8 mouse cellular contexts compared by ENCODE assay signal in the genomic region with DNA sequence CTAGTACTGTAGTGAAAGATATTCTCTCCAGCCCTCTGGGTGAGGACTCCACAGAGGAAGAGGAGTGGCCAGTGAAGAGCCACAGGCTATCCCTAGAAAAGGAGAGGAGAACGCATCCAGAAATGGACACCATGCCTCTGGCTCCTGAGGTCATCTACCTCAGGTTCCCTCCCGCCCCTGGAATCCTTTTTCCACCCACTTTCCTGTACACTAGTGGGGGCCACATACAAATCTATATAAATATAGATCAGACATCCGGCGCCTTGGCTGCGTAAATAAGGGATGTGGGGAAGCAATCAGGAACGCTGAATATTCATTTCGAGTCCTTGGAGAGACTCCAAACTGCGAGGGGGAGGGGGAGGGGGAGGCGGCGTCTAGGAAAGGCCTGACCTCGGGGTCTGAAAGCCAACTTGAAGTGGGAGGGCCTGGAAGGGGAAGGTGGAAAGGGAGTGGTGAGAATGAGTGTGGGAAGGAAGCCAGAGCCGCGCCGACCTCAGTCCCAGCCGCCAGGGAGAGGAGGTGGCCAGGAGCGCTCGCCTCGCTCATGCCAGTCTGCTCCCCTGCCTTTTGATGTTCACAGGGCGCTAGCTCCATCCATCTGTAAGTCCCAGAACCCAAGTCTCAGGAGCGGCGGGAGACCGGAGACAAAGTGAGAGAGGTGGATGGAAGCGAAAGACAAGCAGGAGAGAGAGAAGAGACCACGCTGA. TPM values are rescaled to one million over a fixed set of nuclear protein-coding genes. Genes with fewer than 3 reads are reported as not detected.
DNase-seq lines count a peak whose midpoint lies in the region; ATAC-seq and TF ChIP-seq lines count a peak whose summit lies in the region.

Lama4 (plus strand) TSS at position 441 of the 707 bp plus-strand sequence.

- no peak within 1 kb of the TSS for H3K27ac ChIP-seq in ES-Bruce4 (ENCODE audit: insufficient read depth, low read length)

- TF ChIP-seq EP300 in ES-Bruce4 (IDR thresholded peaks at IDR 0.05; ENCODE audit: insufficient read depth, low read depth, low read length) = no peak

- H3K27me3 ChIP-seq in ES-Bruce4 (ENCODE audit: control insufficient read depth, insufficient read depth, low read length, poor library complexity, severe bottlenecking) = no peaks in the 10 kb centered on the region

- peak; percentile 28 to 51 for DNase-seq in adrenal gland, postnatal 4 days (ENCODE audit: low spot score in 2 of 2)
- peak; percentile 9 to 14 for DNase-seq in frontal cortex, postnatal 25 days (ENCODE audit: low spot score in 2 of 2)
- DNase-seq in layer of hippocampus, postnatal 25 days (ENCODE audit: extremely low spot score in 1 of 2, low spot score in 1 of 2) = peak; percentile 12 to 13
- peak; percentile 85 for DNase-seq in lung, postnatal 10 days
- DNase-seq in right cerebral cortex, adult 2 months (ENCODE audit: low spot score in 2 of 2) = peak; percentile 37 to 44
- no peak for DNase-seq in natural killer cell, adult 2 months (ENCODE audit: low spot score in 2 of 2)

- H3K4me3 ChIP-seq in ES-Bruce4 (ENCODE audit: low read depth, low read length) = peak within 1 kb of the TSS; percentile 52

- H3K4me1 ChIP-seq in ES-Bruce4 (ENCODE audit: control insufficient read depth, insufficient read depth, low read length) = no peaks in the 10 kb centered on the region

- no peak for TF ChIP-seq POLR2A in ES-Bruce4 (IDR thresholded peaks at IDR 0.05; ENCODE audit: insufficient read depth, low read length)

- no peak for TF ChIP-seq CTCF in ES-Bruce4 (IDR thresholded peaks at IDR 0.05; ENCODE audit: low read depth, low read length)

- H3K9ac ChIP-seq in ES-Bruce4 (ENCODE audit: low read depth, poor library complexity, severe bottlenecking) = no peak within 1 kb of the TSS

- peak; percentile 74 to 77 for ATAC-seq in hematopoietic stem cell, adult 5-6 weeks (replicated peaks in 1 of 2; ENCODE audit: insufficient read depth in 1 of 2, low FRiP score in 2 of 2, low TSS enrichment in 1 of 2, low read depth in 1 of 2, poor library complexity in 2 of 2, severe bottlenecking in 2 of 2)

- no peaks in the 10 kb centered on the region for H3K36me3 ChIP-seq in ES-Bruce4 (ENCODE audit: control insufficient read depth, insufficient read depth, low read length, poor library complexity, severe bottlenecking)

- no peaks in the 10 kb centered on the region for H3K9me3 ChIP-seq in ES-Bruce4 (replicated peaks; ENCODE audit: control insufficient read depth, insufficient read depth, low read length, poor library complexity, severe bottlenecking)

RNA-seq across cellular contexts. Expression of gene Lama4, which starts in this region (rescaled TPM):
- 1.7 and 1.9 TPM in 2 replicates for polyA plus RNA-seq in ES-Bruce4 (2011; ENCODE audit: insufficient read depth, insufficient read length, low read depth, missing spikeins)
- total RNA-seq in adrenal gland, postnatal 4 days (2021) = 100 to 1,000 TPM; 115 to 122 TPM
- total RNA-seq in hematopoietic stem cell, adult 5-6 weeks (2017) = 0.13 and 0.74 TPM in 2 replicates
- total RNA-seq in layer of hippocampus, postnatal 25 days (2021) = 1 to 10 TPM; 4.3 to 7.0 TPM

Comparison
In these comparisons a context has a peak if more than half of its experiments do, and no peak if none do; other contexts are left out.
1. RNA of gene Lama4 (total RNA-seq): 115 to 122 TPM in adrenal gland, postnatal 4 days; 4.3 to 7.0 TPM in layer of hippocampus, postnatal 25 days and 0.13 to 0.74 TPM in hematopoietic stem cell, adult 5-6 weeks; every median in the first group is over 10 times any median in the second.
2. Peak in ATAC-seq in hematopoietic stem cell, adult 5-6 weeks; RNA of the gene not detected or under 1 TPM.
3. DNase-seq: peak in adrenal gland, postnatal 4 days (2 of 2), frontal cortex, postnatal 25 days (2 of 2), layer of hippocampus, postnatal 25 days (2 of 2), lung, postnatal 10 days (single experiment) and right cerebral cortex, adult 2 months (2 of 2); none in natural killer cell, adult 2 months (0 of 2).